Mouse (Mus musculus) embryonic facial prominence, embryonic 14.5 days (tissue): ENCODE measurements around the gene Serinc2. TPM values are rescaled to one million over a fixed set of nuclear protein-coding genes. Genes with fewer than 3 reads are reported as not detected.

Experiments used
- ATAC-seq: fragments of 200-750 bp; cut with Nextera tagmentation; 2 replicates; pipeline ENCODE4 v1.8.0; 2017; ENCODE audit warnings: low read depth, moderate number of reproducible peaks, moderate TSS enrichment
- DNase-seq: peaks from one replicate; pipeline ENCODE4 v3.0.0-alpha.2; 2015; ENCODE audit warnings: low spot score
- H3K27ac ChIP-seq: fragments of 300-500 bp; sonication (generic); replicated peaks from 2 replicates; pipeline ENCODE4 v1.5.1; 2014; ENCODE audit warnings: low read depth, mild to moderate bottlenecking, low read length, moderate library complexity
- H3K27me3 ChIP-seq: fragments of 300-500 bp; sonication (generic); replicated peaks from 2 replicates; pipeline ENCODE4 v1.6.1; 2014; ENCODE audit warnings: low read length; ENCODE audit not compliant: control insufficient read depth, insufficient read depth
- H3K36me3 ChIP-seq: fragments of 300-500 bp; sonication (generic); 2 replicates; pipeline ENCODE4 v1.6.1; 2014; ENCODE audit warnings: low read length, mixed read lengths; ENCODE audit not compliant: control insufficient read depth, insufficient read depth
- H3K4me1 ChIP-seq: fragments of 300-500 bp; sonication (generic); 2 replicates; pipeline ENCODE4 v1.6.1; 2014; ENCODE audit warnings: antibody characterized with exemption, low read length; ENCODE audit not compliant: control insufficient read depth, insufficient read depth
- H3K4me2 ChIP-seq: fragments of 300-500 bp; sonication (generic); 2 replicates; pipeline ENCODE4 v1.6.1; 2014; ENCODE audit warnings: low read depth, mild to moderate bottlenecking, low read length, moderate library complexity, mixed read lengths
- H3K4me3 ChIP-seq: fragments of 300-500 bp; sonication (generic); 2 replicates; pipeline ENCODE4 v1.5.1; 2014; ENCODE audit warnings: low read depth, mild to moderate bottlenecking, low read length
- H3K9ac ChIP-seq: fragments of 300-500 bp; sonication (generic); 2 replicates; pipeline ENCODE4 v1.6.1; 2014; ENCODE audit warnings: low read depth, mild to moderate bottlenecking, low read length, moderate library complexity, mixed read lengths
- H3K9me3 ChIP-seq: fragments of 300-500 bp; sonication (generic); 2 replicates; pipeline ENCODE4 v1.6.1; 2016; ENCODE audit warnings: low read length; ENCODE audit not compliant: control insufficient read depth
- WGBS: fragments of 180-500 bp; shearing (Covaris S2); extraction: QIAGEN DNeasy Blood & Tissue Kit; methylation state at CpG from one replicate; pipeline ENCODE4 v1.1.7; 2014; 5-methylcytosine and 5-hydroxymethylcytosine counted together
- polyA plus RNA-seq: library from polyadenylated mRNA; unstranded; fragments of >200 nt; fragmentation: Nextera tagmentation; extraction: Ambion mirVana; gene quantifications from 2 replicates; pipeline ENCODE4 v1.2.1, GENCODE M21; 2014

Gene Serinc2
- polyA plus RNA-seq, 1 experiment from 2014 or later, result 89.2 TPM

GRCm38 (mm10) chr4:130274346-130275015, 4.5 kb downstream of the Serinc2 start:
- Histone ChIP-seq H3K4me3 (peak overlapping the region; percentile 75), H3K9ac (peak overlapping the region; percentile 90), H3K4me1 (peaks cover 8% of the 10 kb centered on the region), H3K27me3 (no peaks in the 10 kb centered on the region), H3K36me3 (0 out of 2 replicates have a peak, but pooled peaks cover 9% of the 10 kb centered on the region), H3K27ac (peak overlapping the region; percentile 91), H3K9me3 (no peaks in the 10 kb centered on the region), H3K4me2 (peak overlapping the region; percentile 82)
- ATAC-seq (peak; percentile 79), DNase-seq (peak; percentile 84)
- WGBS, result under 1% methylated on average over 29 of the region's 29 CpGs

GRCm38 (mm10) chr4:130273698-130274345, 5.2 kb downstream of the Serinc2 start:
- H3K9ac ChIP-seq, result peak overlapping the region; percentile 90
- H3K9me3 ChIP-seq, result no peaks in the 10 kb centered on the region
- peak; percentile 48 for ATAC-seq
- H3K27ac ChIP-seq, result peak overlapping the region; percentile 91
- peak; percentile 28 for DNase-seq
- peaks cover 8% of the 10 kb centered on the region for H3K4me1 ChIP-seq
- WGBS, result 11% methylated on average over 11 of the region's 12 CpGs
- H3K4me2 ChIP-seq, result peak overlapping the region; percentile 82
- H3K27me3 ChIP-seq, result no peaks in the 10 kb centered on the region
- peak overlapping the region; percentile 75 for H3K4me3 ChIP-seq
- H3K36me3 ChIP-seq, result 0 out of 2 replicates have a peak, but pooled peaks cover 11% of the 10 kb centered on the region

GRCm38 (mm10) chr4:130270611-130271347, 8.2 kb downstream of the Serinc2 start:
- Histone ChIP-seq H3K9me3 (no peaks in the 10 kb centered on the region), H3K27me3 (no peaks in the 10 kb centered on the region), H3K4me2 (no peak overlapping the region), H3K4me3 (no peak overlapping the region), H3K36me3 (0 out of 2 replicates have a peak, but pooled peaks cover 11% of the 10 kb centered on the region), H3K4me1 (peaks cover 8% of the 10 kb centered on the region), H3K27ac (no peak overlapping the region), H3K9ac (no peak overlapping the region)
- ATAC-seq (no peak), DNase-seq (no peak)
- 85% methylated on average over 6 of the region's 6 CpGs for WGBS

GRCm38 (mm10) chr4:130270089-130270488, 8.9 kb downstream of the Serinc2 start:
- Histone ChIP-seq H3K36me3 (0 out of 2 replicates have a peak, but pooled peaks cover 11% of the 10 kb centered on the region), H3K4me3 (no peak overlapping the region), H3K9me3 (no peaks in the 10 kb centered on the region), H3K27ac (no peak overlapping the region), H3K9ac (no peak overlapping the region), H3K27me3 (no peaks in the 10 kb centered on the region), H3K4me1 (peaks cover 5% of the 10 kb centered on the region; the same call in 1 of the 2 replicates), H3K4me2 (no peak overlapping the region)
- WGBS, result 85% methylated on average over 8 of the region's 8 CpGs
- ATAC-seq (no peak), DNase-seq (no peak)

GRCm38 (mm10) chr4:130268736-130269135, 10.3 kb downstream of the Serinc2 start:
- H3K27me3 ChIP-seq, result no peaks in the 10 kb centered on the region
- peaks cover 7% of the 10 kb centered on the region for H3K4me1 ChIP-seq
- H3K4me2 ChIP-seq, result no peak overlapping the region
- 85% methylated on average over 10 of the region's 10 CpGs for WGBS
- no peak overlapping the region for H3K9ac ChIP-seq
- H3K27ac ChIP-seq, result no peak overlapping the region
- ATAC-seq, result no peak
- no peak for DNase-seq
- no peak overlapping the region for H3K4me3 ChIP-seq
- H3K36me3 ChIP-seq, result 0 out of 2 replicates have a peak, but pooled peaks cover 17% of the 10 kb centered on the region
- no peaks in the 10 kb centered on the region for H3K9me3 ChIP-seq

- H3K36me3 ChIP-seq, result peaks cover 33% of the 10 kb centered on the region
- peaks cover 4% of the 10 kb centered on the region; the same call in 1 of the 2 replicates for H3K4me1 ChIP-seq
- peak overlapping the region; percentile 42; the same call in 1 of the 2 replicates for H3K27ac ChIP-seq
- DNase-seq, result no peak
- 69% methylated on average over 7 of the region's 7 CpGs for WGBS
- no peak overlapping the region for H3K4me3 ChIP-seq
- H3K9me3 ChIP-seq, result no peaks in the 10 kb centered on the region
- H3K27me3 ChIP-seq, result no peaks in the 10 kb centered on the region
- peak overlapping the region; percentile 24; the same call in 1 of the 2 replicates for H3K4me2 ChIP-seq
- 0 out of 2 replicates have a peak, but pooled peaks have one; percentile 19 for ATAC-seq
- no peak overlapping the region for H3K9ac ChIP-seq
Measured at GRCm38 (mm10) chr4:130267069-130267468, 11.9 kb downstream of the Serinc2 start.

- Histone ChIP-seq H3K36me3 (peaks cover 38% of the 10 kb centered on the region), H3K9ac (no peak overlapping the region), H3K27ac (peak overlapping the region; percentile 42; the same call in 1 of the 2 replicates), H3K4me3 (no peak overlapping the region), H3K4me1 (peaks cover 4% of the 10 kb centered on the region; the same call in 1 of the 2 replicates), H3K9me3 (no peaks in the 10 kb centered on the region), H3K4me2 (peak overlapping the region; percentile 24; the same call in 1 of the 2 replicates), H3K27me3 (no peaks in the 10 kb centered on the region)
- DNase-seq (no peak), ATAC-seq (no peak)
- WGBS, result 51% methylated on average over 9 of the region's 9 CpGs
Measured at GRCm38 (mm10) chr4:130266601-130267000, 12.4 kb downstream of the Serinc2 start.

GRCm38 (mm10) chr4:130264698-130265349, 14.2 kb downstream of the Serinc2 start:
- Histone ChIP-seq H3K4me2 (no peak overlapping the region; the same call in 1 of the 2 replicates), H3K9ac (no peak overlapping the region), H3K4me1 (peaks cover 4% of the 10 kb centered on the region; the same call in 1 of the 2 replicates), H3K27me3 (no peaks in the 10 kb centered on the region), H3K9me3 (no peaks in the 10 kb centered on the region), H3K4me3 (no peak overlapping the region), H3K36me3 (peaks cover 47% of the 10 kb centered on the region), H3K27ac (no peak overlapping the region)
- DNase-seq, result peak; percentile 41
- WGBS, result 24% methylated on average over 24 of the region's 24 CpGs
- ATAC-seq, result peak; percentile 69; the same call in 1 of the 2 replicates
